Mouse (Mus musculus): Measurements from ENCODE around the gene Ankrd52.
A peak's percentile ranks its signal among the peaks of the same experiment; 100 is the strongest.

Gene Ankrd52

GRCm38 (mm10) chr10:128370021-128370420, 6.9 kb upstream of the Ankrd52 start:
- no peak for DNase-seq

DNA sequence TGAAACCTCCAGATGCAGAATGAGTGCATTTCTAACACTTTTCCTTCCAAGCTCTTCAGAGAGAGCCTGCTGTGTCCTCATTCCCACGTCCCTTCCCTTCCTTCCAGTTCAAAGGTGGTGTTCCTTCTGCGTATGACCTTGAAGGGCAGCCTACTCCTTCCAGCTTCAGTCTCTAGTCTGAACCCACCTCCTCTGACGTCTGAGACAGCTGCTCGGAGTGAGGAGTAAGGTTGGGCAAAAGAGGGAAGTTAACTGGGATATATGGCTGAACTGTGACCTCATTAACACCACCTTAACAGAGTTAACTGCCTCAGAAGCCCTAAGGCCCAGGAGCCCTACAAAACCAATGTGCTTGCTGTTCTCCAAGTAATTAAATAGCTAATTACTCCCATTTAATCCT, 6.3 kb upstream of the Ankrd52 start:
- DNase-seq: no peak

DNA sequence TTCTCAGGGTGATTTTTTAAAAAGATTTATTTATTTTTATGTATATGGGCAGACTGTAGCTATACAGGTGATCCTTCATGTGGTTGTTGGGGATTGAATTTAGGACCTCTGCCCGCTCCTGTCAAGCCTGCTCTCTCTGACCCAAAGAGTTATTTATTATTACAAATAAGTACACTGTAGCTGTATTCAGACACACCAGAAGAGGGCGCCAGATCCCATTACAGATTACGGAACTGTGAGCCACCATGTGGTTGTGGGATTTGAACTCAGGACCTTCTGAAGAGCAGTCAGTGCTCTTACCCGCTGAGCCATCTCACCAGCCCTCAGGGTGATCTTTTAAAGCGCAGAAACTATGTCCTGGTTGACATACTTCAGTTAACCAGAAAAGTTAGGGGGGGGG, 4.8 kb upstream of the Ankrd52 start:
- DNase-seq: no peak

DNA sequence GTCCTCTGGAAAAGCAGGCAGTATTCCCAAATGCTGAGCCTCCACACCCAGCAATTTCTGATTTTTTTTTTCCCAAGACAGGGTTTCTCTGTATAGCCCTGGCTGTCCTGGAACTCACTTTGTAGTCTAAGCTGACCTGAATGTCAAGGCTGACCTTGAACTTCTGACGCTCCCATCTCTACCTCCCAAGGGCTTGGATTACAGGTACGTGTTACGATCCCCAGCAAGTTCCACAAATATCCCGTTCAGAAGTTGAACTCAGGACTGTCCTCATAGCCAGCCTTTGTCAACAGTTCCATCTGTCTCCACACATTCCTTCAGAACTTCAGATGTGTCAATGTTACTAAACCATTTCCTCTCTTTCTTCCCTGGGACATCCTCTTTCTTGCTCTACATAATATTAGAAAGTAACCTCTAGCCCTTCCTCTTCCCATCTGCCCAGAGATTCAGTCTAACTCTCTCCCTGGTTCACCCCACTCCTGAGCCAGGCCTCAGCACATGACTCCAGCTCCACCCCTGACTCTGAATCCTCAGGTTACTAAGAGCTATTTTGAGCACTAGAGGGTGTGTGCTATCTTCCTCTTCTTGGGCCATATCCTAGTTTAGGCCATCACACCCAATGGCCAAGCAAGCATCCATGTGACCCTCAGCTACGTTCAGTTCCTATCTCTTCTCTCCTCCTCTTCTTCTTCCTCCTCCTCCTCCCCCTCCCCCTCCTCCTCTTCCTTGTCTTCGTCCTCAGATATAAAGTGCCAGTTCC, 3.7 kb upstream of the Ankrd52 start:
- no peak for DNase-seq

DNA sequence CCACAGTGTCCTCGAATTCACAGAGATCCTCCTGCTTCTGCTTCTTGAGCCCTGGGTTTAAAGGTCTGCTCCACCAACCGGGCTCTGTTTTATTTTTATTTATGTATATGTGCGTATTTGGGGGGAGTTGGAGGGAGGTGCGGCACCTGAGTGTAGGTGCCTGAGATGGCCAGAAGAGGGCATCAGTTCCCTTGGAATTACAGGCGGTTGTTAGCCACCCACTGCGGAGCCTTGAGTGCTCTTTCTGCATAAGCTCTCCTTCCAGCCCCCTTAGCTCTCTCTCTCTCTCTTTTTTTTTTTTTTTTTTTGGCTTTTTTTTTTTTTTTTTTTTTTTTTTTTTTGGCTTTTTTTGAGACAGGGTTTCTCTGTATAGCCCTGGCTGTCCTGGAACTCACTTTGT, 2.5 kb upstream of the Ankrd52 start:
- DNase-seq: peak; percentile 33

DNA sequence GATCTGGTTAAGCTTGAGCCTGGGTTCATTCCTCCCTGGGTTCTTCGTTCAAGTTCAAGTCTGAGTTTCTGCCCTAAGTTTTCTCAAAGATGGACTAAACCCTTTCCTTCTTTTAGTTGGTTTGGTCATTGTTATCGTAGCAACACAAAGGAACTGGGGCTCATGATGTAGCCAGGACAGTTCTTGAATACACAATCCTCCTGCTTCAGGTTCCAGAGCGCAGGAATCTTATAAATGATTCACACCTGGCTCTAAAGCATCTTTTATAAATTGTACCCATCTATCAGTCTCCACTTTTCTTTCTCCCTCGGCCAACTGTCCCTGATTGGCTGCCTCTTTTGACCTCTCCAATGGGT, 838 bp upstream of the Ankrd52 start:
- DNase-seq: no peak

DNA sequence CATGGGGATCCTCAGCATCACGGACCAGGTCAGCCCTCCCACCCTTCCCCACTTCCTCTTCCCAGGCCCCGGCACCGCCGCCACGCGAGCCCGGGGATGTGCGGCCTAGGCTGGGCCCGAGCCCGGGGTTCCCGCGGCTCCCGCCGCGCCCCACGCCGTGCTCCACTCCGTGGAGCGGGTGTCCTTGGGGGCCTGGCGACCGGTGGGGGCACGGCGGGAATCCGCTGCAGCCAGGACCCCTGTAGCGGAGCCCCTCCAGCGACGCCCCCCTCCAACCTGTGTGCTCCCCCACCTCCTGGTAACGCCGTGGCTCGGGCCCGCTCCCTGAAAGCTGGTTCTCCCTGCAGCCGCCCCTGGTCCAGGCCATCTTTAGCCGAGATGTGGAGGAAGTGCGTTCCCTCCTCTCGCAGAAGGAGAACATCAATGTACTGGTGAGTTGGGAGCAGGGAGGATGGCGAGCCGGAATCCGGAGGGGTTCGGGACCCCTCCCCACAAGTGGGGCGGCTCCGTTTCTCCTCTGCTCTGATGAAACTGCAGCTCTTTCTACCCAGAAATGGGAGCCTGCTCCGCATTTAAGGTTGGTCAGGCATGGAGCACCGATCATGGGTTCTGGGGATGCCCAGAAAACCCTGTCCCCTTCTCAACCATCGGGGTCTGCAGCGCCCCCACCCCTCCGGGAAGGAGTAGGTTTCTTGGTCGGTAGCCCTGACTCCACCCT, 466 bp downstream of the Ankrd52 start:
- peak; percentile 64 for DNase-seq

GRCm38 (mm10) chr10:128377940-128378448, 1.1 kb downstream of the Ankrd52 start:
- no peak for DNase-seq

GRCm38 (mm10) chr10:128378462-128378861, 1.5 kb downstream of the Ankrd52 start:
- no peak for DNase-seq

GRCm38 (mm10) chr10:128379260-128379659, 2.3 kb downstream of the Ankrd52 start:
- no peak for DNase-seq

- no peak for DNase-seq
Measured at GRCm38 (mm10) chr10:128380565-128380964, 3.6 kb downstream of the Ankrd52 start.

- no peak for DNase-seq
Measured at GRCm38 (mm10) chr10:128382482-128382881, 5.6 kb downstream of the Ankrd52 start.

- DNase-seq: no peak
Measured at GRCm38 (mm10) chr10:128385902-128386301, 9.0 kb downstream of the Ankrd52 start.

GRCm38 (mm10) chr10:128388941-128389340, 12.0 kb downstream of the Ankrd52 start:
- DNase-seq: no peak

GRCm38 (mm10) chr10:128389570-128389969, 12.7 kb downstream of the Ankrd52 start:
- no peak for DNase-seq

- no peak for DNase-seq
Measured at GRCm38 (mm10) chr10:128390366-128390765, 13.5 kb downstream of the Ankrd52 start.

DNA sequence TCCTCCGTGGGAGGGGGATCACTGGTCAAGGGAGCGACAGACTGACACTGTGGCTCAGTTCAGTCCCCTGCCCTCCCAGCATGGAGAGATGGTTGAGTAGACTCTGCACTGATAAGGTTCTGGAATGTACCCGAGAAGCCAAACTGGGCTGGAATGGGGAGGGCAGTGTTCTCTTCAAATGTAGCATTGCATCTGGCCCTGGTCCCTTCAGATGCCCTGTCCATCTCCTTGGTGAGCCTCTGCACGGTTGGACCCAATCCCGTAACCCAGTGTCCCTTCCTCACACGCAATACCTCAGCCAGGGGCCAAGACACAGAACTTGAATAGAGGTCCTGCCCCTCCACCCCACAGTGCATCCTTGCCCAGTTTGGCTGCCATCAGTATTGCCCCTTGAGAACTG, 14.9 kb downstream of the Ankrd52 start:
- no peak for DNase-seq

GRCm38 (mm10) chr10:128396017-128396673, 19.2 kb downstream of the Ankrd52 start:
- no peak for DNase-seq

GRCm38 (mm10) chr10:128396716-128397264, 19.9 kb downstream of the Ankrd52 start:
- no peak for DNase-seq

DNA sequence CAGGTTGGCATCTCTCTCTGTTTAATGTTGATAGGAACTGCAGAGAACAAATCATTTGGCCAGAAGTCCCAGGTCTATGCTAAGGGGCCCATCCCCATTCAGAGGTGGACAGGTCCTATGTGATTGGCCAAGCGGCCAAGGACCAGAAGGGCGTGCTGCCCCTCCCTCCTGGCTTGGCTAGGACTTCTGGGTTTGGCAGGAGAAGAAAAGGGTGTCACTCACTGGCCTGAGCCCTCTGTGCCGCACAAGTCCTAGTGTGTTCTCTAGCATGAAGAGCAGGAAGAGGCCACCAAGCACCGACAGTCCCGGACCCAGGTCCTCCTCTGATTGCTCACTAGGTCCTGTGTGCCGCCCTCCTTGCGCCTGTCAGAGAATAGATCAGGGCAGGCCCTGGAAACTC, 20.6 kb downstream of the Ankrd52 start:
- no peak for DNase-seq

DNA sequence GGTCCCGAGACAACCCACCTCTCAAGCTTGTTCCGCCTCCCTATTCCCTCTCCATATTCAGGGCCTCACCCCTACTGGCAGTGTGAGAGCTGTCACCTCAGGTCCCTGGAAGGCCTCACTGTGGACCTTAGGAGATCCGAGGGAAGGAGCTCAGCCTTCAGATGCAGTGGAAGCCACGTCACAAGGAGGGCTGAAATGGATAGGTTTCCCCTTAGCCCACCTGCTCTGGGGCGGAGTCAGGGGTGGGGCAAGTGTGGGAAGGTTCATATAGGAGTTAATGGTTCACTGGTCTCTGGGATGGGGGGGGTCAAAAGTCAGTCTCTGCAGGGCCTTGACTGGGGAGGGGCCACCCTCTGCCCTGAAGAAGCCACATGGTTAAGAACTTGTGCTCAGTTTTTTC, 23.4 kb downstream of the Ankrd52 start:
- DNase-seq: no peak

GRCm38 (mm10) chr10:128401056-128401455, 24.1 kb downstream of the Ankrd52 start, which contains the start of gene Slc39a5:
Gene Slc39a5 (minus strand): TSS chr10:128401229.
- DNase-seq: no peak

GRCm38 (mm10) chr10:128401638-128402037, 24.7 kb downstream of the Ankrd52 start:
- DNase-seq: no peak
